Mouse (Mus musculus): ENCODE data around the gene Timp4. TPM values are rescaled to one million over a fixed set of nuclear protein-coding genes. Genes with fewer than 3 reads are reported as not detected.

Timp4 gene
- 5.8 and 6.4 TPM in 2 replicates for polyA plus RNA-seq (2012; rRNA removed)

GRCm38 (mm10) chr6:115252099-115252873 lies at the start of gene Timp4:
Gene Timp4, minus strand, starts transcription at chr6:115252205.

GRCm38 (mm10) chr6:115227043-115227442 lies 25.0 kb downstream of the Timp4 start, which contains the start of gene Gm17482:
Gene Gm17482, plus strand, starts transcription at chr6:115227343.

Other genes with a start within 250 kb of the Timp4 start
- gene Tamm41, start 214.3 kb downstream of the Timp4 start, polyA plus RNA-seq (2012; rRNA removed) = 31.4 and 35.2 TPM in 2 replicates
- gene Syn2, start 117.3 kb downstream of the Timp4 start, polyA plus RNA-seq (2012; rRNA removed) = 10.5 and 14.6 TPM in 2 replicates
- gene Gm17482, start 24.9 kb downstream of the Timp4 start, polyA plus RNA-seq (2012; rRNA removed) = not detected in 2 replicates
- gene Pparg, start 108.7 kb upstream of the Timp4 start, polyA plus RNA-seq (2012; rRNA removed) = 22.8 and 23.7 TPM in 2 replicates